Mouse (Mus musculus): ENCODE measurements around the gene Ltbp3.

DNA sequence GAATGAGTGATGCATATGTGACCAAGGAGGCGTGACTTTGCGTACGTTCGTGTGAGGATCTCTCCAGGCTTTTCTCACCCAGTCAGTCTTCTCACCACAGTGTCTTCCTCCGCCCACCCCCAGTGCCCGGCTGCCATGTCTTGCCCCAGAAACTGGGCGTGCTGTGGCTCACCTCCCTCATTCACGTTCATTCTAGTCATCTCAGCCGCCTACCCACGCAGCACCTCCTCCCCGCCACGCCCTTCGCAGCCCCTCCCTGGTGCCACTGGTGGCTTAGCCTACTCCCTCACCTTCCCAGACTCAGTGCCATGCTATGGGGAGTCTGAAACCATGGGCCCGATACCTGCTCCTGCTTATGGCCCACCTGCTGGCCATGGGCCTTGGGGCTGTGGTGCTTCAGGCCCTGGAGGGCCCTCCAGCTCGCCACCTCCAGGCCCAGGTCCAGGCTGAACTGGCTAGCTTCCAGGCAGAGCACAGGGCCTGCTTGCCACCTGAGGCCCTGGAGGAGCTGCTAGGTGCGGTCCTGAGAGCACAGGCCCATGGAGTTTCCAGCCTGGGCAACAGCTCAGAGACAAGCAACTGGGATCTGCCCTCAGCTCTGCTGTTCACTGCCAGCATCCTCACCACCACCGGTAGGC lies 36.4 kb upstream of the Ltbp3 start, which contains the start of gene Kcnk7:
- TF ChIP-seq POLR2A (IDR thresholded peaks at IDR 0.05; ENCODE audit: borderline replicate concordance, low read depth, low read length) (no peak), CTCF (IDR thresholded peaks at IDR 0.05; ENCODE audit: low read depth, low read length) (no peak)

All from bone marrow macrophage, adult 2 months (primary cell).